Mouse (Mus musculus) spleen, adult 2 months (tissue): Measurements from ENCODE around the gene Mrtfb.

Source experiments
- CTCF ChIP-seq: fragments of 200-500 bp; IDR thresholded peaks from 2 replicates; pipeline ENCODE4 v1.5.1; 2011; ENCODE audit warnings: mild to moderate bottlenecking, inconsistent platforms; ENCODE audit not compliant: insufficient read depth, insufficient read length, insufficient replicate concordance; ENCODE audit errors: extremely low read depth
- POLR2A ChIP-seq: fragments of 200-500 bp; IDR thresholded peaks from 2 replicates; pipeline ENCODE4 v1.6.1; 2011; ENCODE audit warnings: low read depth, low read length, inconsistent platforms

DNA sequence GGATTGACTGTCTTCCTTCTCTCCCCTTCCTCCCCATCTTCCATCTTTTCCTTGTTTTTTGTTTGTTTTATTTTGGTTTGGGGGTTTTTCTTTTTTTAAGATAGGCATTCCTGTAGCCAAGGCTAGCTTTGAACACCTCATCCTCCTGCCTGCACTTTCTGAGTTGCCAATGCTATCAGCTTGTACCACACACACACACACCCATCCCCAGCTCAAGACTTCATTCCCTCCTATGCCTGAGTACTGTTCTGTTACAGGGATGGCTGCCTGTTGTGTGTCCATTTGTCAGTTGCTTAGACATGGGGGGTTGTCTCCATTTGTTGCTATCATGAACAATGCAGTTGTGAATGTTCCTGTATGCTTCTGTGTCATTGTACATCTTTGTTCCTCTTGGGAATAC lies 202.3 kb downstream of the Mrtfb start:
- TF ChIP-seq CTCF: no peak
- TF ChIP-seq POLR2A: no peak
